Mouse (Mus musculus): ENCODE measurements around the gene Muc2. TPM values are rescaled to one million over a fixed set of nuclear protein-coding genes. Genes with fewer than 3 reads are reported as not detected.

Gene Muc2
- polyA plus RNA-seq, 1 experiment: not detected

- TF ChIP-seq GATA1 (IDR thresholded peaks at IDR 0.05; ENCODE audit: low read length): no peak
Observed at GRCm38 (mm10) chr7:141699556-141700220, 9.5 kb downstream of the Muc2 start.

GRCm38 (mm10) chr7:141747451-141748100 lies 57.4 kb downstream of the Muc2 start:
- TF ChIP-seq GATA1 (IDR thresholded peaks at IDR 0.05; ENCODE audit: low read length): no peak

- no peak for TF ChIP-seq GATA1 (IDR thresholded peaks at IDR 0.05; ENCODE audit: low read length)
Observed at GRCm38 (mm10) chr7:141752513-141752912, 62.4 kb downstream of the Muc2 start.

GRCm38 (mm10) chr7:141755831-141756230 lies 65.7 kb downstream of the Muc2 start:
- TF ChIP-seq GATA1 (IDR thresholded peaks at IDR 0.05; ENCODE audit: low read length): no peak

- no peak for TF ChIP-seq GATA1 (IDR thresholded peaks at IDR 0.05; ENCODE audit: low read length)
Observed at GRCm38 (mm10) chr7:141758291-141758690, 68.2 kb downstream of the Muc2 start.

GRCm38 (mm10) chr7:141770521-141770920 lies 80.4 kb downstream of the Muc2 start:
- TF ChIP-seq GATA1 (IDR thresholded peaks at IDR 0.05; ENCODE audit: low read length): no peak

- peak; percentile 20 for TF ChIP-seq GATA1 (IDR thresholded peaks at IDR 0.05; ENCODE audit: low read length)
Observed at GRCm38 (mm10) chr7:141770988-141771387, 80.8 kb downstream of the Muc2 start.

GRCm38 (mm10) chr7:141772058-141772557 lies 82.0 kb downstream of the Muc2 start:
- no peak for TF ChIP-seq GATA1 (IDR thresholded peaks at IDR 0.05; ENCODE audit: low read length)

- TF ChIP-seq GATA1 (IDR thresholded peaks at IDR 0.05; ENCODE audit: low read length): no peak
Observed at GRCm38 (mm10) chr7:141774855-141775254, 84.7 kb downstream of the Muc2 start.

- TF ChIP-seq GATA1 (IDR thresholded peaks at IDR 0.05; ENCODE audit: low read length): no peak
Observed at GRCm38 (mm10) chr7:141776199-141776598, 86.1 kb downstream of the Muc2 start.

- TF ChIP-seq GATA1 (IDR thresholded peaks at IDR 0.05; ENCODE audit: low read length): no peak
Observed at GRCm38 (mm10) chr7:141788677-141789452, 98.7 kb downstream of the Muc2 start, which contains the start of gene Muc5ac. Gene Muc5ac (plus strand): TSS chr7:141788972.

- TF ChIP-seq GATA1 (IDR thresholded peaks at IDR 0.05; ENCODE audit: low read length): no peak
Observed at GRCm38 (mm10) chr7:141794251-141794650, 104.1 kb downstream of the Muc2 start.

- no peak for TF ChIP-seq GATA1 (IDR thresholded peaks at IDR 0.05; ENCODE audit: low read length)
Observed at GRCm38 (mm10) chr7:141803206-141803605, 113.1 kb downstream of the Muc2 start.

Other genes with a start within 250 kb of the Muc2 start
- 39.0 and 55.7 TPM in 2 replicates for gene Pidd1, start 246.3 kb upstream of the Muc2 start, polyA plus RNA-seq (2012)
- gene Rplp2, start 243.0 kb upstream of the Muc2 start, polyA plus RNA-seq (2012): 3,328 and 6,963 TPM in 2 replicates
- 61.7 and 77.3 TPM in 2 replicates for gene Pnpla2, start 235.1 kb upstream of the Muc2 start, polyA plus RNA-seq (2012)
- 0.09 TPM in 1 of 2 replicates, not detected in the other for gene Cracr2b, start 229.2 kb upstream of the Muc2 start, polyA plus RNA-seq (2012)
- gene Cd151, start 222.9 kb upstream of the Muc2 start, polyA plus RNA-seq (2012): 15.2 and 30.8 TPM in 2 replicates
- gene Polr2l, start 215.2 kb upstream of the Muc2 start, polyA plus RNA-seq (2012): 88.8 and 114 TPM in 2 replicates
- 26.6 and 26.7 TPM in 2 replicates for gene Tspan4, start 215.1 kb upstream of the Muc2 start, polyA plus RNA-seq (2012)
- gene Chid1, start 150.5 kb upstream of the Muc2 start, polyA plus RNA-seq (2012): 14.6 and 17.4 TPM in 2 replicates
- not detected in 2 replicates for gene Ap2a2, start 128.2 kb upstream of the Muc2 start, polyA plus RNA-seq (2012)
- 0.84 and 1.0 TPM in 2 replicates for gene Muc6, start 35.0 kb upstream of the Muc2 start, polyA plus RNA-seq (2012)
- gene Muc5ac, start 98.6 kb downstream of the Muc2 start, polyA plus RNA-seq (2012): not detected in 2 replicates
- not detected in 2 replicates for gene Muc5b, start 148.7 kb downstream of the Muc2 start, polyA plus RNA-seq (2012)
- gene Tollip, start 228.2 kb downstream of the Muc2 start, polyA plus RNA-seq (2012): 62.0 and 70.2 TPM in 2 replicates

All from G1E-ER4 (cell line).